Mouse (Mus musculus) fibroblast of lung, adult 2 months (primary cell): ENCODE measurements at regions not wholly inside any gene's neighbourhood (a gene's known extent, or its start where the extent isn't known, plus 50 kb on each side); places are given as distances from the start of the nearest gene placed in this dataset.

Experiments
- DNase-seq: peaks from one replicate; pipeline ENCODE4 v3.0.0-alpha.2; 2011; ENCODE audit warnings: low read depth

DNA sequence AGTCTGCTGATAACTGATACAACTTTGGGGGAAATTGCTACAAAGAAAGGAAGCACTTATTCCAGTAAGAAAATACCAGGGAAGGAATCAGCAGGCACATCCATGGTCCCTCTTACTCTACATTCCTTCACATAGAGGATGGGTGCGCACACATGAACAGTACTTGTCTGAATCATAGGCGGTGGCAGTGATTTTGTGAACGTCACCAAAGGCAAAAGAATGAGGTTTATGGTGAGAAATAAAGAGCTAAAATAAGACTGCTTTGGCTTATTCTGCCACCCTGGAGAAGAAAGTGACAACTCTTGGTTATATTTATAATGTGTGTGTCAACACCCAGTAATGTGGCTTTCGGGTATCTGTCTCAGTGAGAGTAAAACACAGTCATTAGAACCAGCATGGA, 59.9 kb upstream of the Ccdc80 start:
- DNase-seq: no peak

DNA sequence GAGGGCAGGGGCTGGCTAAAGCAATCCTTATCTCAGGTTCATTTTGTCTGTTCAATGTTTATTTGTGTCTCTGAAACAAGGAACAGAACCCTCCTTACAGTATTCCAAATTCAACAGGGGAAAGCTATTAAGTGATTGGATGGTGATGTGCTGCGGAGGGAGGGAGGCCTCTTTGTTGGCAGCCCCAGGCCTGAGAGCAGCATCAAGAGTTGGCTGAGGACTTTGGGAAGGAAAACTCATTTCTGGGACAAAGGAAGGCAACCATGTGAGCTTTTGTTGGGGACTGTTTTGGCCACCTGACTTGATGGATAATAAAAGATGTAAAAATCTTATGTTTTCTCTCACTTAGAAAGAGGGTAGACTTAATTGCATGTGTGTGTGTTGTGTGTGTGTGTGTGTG, 58.8 kb upstream of the Ccdc80 start:
- no peak for DNase-seq

DNA sequence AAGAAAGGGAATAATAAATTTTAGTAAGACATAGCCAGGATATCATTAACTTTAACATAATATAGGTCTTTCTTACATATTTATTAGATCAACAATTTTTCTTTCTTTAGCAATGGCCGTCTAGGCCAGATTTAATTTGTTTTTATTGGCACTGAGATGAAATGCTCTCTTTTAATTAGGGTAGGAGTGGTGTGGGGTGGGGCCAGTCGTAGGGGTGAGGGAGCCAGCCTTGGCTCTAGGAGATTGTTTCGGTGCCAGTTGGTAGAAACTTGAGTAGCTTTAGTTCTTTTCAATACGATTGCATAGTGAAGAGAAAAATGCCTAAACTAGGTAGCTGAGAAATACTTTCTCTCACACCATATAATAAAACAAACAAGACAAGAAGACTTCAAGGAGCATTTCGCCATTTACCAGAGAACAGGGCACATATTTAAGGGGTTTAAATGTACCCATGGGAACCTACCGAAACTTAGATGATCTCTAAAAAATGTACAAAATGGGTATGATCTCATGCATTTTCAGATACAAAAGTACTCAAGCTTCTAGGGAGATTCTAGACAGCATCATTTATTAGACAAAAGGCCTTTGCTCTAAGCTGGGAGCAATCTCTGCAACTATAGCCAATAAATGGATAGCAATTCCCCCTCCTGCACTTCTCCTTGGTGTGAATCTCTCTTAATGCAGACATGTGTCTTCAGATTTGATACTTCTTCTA, 56.2 kb upstream of the Ccdc80 start:
- no peak for DNase-seq

DNA sequence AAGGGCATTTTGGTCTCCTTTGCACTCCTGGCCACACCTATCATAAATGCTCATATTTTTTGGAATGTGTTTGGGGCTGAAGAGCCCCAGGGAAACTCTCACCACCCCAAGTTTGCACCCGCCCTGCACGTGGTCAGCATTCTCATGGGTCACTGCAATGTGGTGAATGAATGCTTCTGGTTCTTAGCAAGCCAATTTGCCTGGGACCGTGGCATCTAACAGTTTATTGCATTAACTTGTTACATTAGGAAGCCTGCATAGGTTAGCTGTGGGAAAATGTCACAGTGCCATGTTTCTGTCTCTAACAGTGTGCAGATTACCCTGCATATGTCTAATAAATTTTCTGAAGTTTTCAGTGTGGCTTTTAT, 55.7 kb upstream of the Ccdc80 start:
- DNase-seq: no peak

DNA sequence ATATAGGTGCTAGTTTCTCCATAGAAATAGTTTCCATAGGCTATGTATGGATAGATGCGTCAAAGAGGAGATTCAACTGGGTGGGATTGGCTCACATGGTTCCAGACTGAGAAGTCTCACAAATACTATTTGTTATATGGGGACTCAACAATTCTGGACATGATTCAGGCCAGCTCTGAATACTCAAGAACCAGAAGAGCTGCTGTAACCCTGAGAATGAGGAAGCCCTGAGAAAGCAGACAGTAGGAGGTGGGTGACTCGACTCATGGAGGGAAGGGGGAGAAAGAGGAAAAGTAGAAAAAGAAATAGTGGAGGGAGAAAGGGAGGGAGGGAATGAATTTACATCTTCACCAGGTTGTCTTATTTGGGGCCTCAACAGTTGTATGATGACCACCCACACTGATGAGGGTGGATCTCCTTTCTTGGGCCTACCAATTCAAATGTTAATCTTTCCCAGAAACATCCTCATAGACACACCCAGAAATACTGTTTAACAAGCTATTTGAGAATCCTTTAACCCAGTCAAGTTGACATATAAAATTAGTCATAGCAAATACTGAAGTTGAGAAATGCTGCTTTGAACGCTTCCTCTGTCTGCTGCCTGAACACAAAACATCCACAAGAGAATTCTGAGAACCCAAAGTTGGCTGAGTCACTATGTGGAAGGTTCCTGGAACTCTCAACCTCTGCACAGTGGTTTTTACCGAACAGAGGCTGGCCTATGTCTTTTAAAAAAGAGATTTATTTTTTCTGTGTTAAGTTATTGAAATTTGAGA, 54.8 kb upstream of the Ccdc80 start:
- peak; percentile 89 for DNase-seq
